Mouse (Mus musculus): ENCODE data around the gene Tril. TPM values are rescaled to one million over a fixed set of nuclear protein-coding genes. Genes with fewer than 3 reads are reported as not detected.

Gene Tril
- not detected for total RNA-seq (2023)

DNA sequence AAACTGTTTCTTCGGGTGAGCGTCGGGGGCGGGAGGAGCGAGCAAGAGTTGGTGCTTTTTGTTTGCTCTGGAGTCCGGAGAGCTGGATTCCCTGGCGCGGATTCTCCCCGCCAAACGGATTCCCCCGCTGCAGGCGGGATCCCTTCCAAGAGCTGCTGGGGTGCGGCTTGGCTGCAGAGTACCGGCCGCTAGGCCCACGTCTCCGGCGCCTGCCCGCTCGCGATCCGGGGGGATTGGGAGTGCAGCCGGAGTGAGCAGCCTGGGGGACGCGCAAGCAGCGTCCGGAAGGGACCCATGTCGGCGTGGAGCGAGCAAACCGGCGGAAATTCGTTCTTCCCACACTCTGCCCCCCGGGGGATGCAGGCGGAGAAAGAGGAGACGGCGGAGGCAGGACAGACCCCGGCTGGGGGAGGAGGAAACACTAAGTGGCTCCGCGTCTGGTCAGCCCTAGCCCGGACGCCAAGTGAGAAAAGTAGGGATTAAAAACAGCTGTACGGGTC, at the start of gene Tril:
Tril (minus strand) TSS at position 345 of the 500 bp plus-strand sequence.

Other genes with a start within 250 kb of the Tril start
- not detected for gene Cpvl, start 157.8 kb upstream of the Tril start, total RNA-seq (2023)
- gene Chn2, start 218.7 kb upstream of the Tril start, total RNA-seq (2023), result 1 to 10 TPM; 5.8 to 6.7 TPM

Measured in neutrophil, adult 59 days (primary cell).